Mouse (Mus musculus): ENCODE data around the gene 4931423N10Rik.
"Not testable (repeated sequence)": the region's sequence is repeated elsewhere in the genome, so short reads cannot be mapped to it uniquely, and the experiment has no call there.

Gene 4931423N10Rik

GRCm38 (mm10) chr2:23207070-23207526 is at the start of gene 4931423N10Rik:
Gene 4931423N10Rik, plus strand, starts transcription at chr2:23207476.
- DNase-seq (ENCODE audit: low spot score in 2 of 2), result no peak

- DNase-seq (ENCODE audit: low spot score in 2 of 2), result no peak
Observed at GRCm38 (mm10) chr2:23172305-23172704, 35.0 kb upstream of the 4931423N10Rik start.

GRCm38 (mm10) chr2:23194366-23194765 is 12.9 kb upstream of the 4931423N10Rik start:
- no peak for DNase-seq (ENCODE audit: low spot score in 2 of 2)

GRCm38 (mm10) chr2:23201034-23201433 is 6.2 kb upstream of the 4931423N10Rik start:
- DNase-seq (ENCODE audit: low spot score in 2 of 2), result no peak

GRCm38 (mm10) chr2:23202900-23203670 is 4.2 kb upstream of the 4931423N10Rik start:
- DNase-seq (ENCODE audit: low spot score in 2 of 2), result no peak

- DNase-seq (ENCODE audit: low spot score in 2 of 2), result no peak
Observed at GRCm38 (mm10) chr2:23213661-23214060, 6.4 kb downstream of the 4931423N10Rik start.

GRCm38 (mm10) chr2:23225199-23225598 is 17.9 kb downstream of the 4931423N10Rik start:
- DNase-seq (ENCODE audit: low spot score in 2 of 2), result no peak

GRCm38 (mm10) chr2:23228463-23228862 is 21.2 kb downstream of the 4931423N10Rik start:
- DNase-seq (ENCODE audit: low spot score in 2 of 2), result no peak

GRCm38 (mm10) chr2:23234065-23234773 is 26.9 kb downstream of the 4931423N10Rik start:
- no peak for DNase-seq (ENCODE audit: low spot score in 2 of 2)

- not testable (repeated sequence) for DNase-seq (ENCODE audit: low spot score in 2 of 2)
Observed at GRCm38 (mm10) chr2:23290991-23291390, 83.7 kb downstream of the 4931423N10Rik start.

- no peak for DNase-seq (ENCODE audit: low spot score in 2 of 2)
Observed at GRCm38 (mm10) chr2:23314869-23315268, 107.6 kb downstream of the 4931423N10Rik start.
